Mouse (Mus musculus) kidney, adult 2 months (tissue): ENCODE data around the gene Olfr374.

Experiments used
- CTCF ChIP-seq: fragments of 200-500 bp; conservative IDR thresholded peaks from 2 replicates; pipeline ENCODE4 v1.5.1; 2011; ENCODE audit warnings: low read depth, mild to moderate bottlenecking, control low read depth, low read length, moderate library complexity, mixed read lengths; ENCODE audit not compliant: insufficient read depth, insufficient read length
- POLR2A ChIP-seq: fragments of 200-500 bp; IDR thresholded peaks from one replicate; pipeline ENCODE4 v1.6.1; 2011; ENCODE audit warnings: low read depth, low read length, control low read depth

GRCm38 (mm10) chr8:72084744-72085143 is 22.1 kb upstream of the Olfr374 start:
- TF ChIP-seq CTCF (no peak), POLR2A (no peak)
